Mouse (Mus musculus) liver, postnatal 0 days (tissue): Measurements from ENCODE around the gene Kifc3. TPM values are rescaled to one million over a fixed set of nuclear protein-coding genes. Genes with fewer than 3 reads are reported as not detected.

Experiments used
- ATAC-seq: fragments of 200-750 bp; cut with Nextera tagmentation; 2 replicates; pipeline ENCODE4 v1.8.0; 2017; ENCODE audit warnings: mild to moderate bottlenecking, moderate library complexity
- DNase-seq: peaks from one replicate; pipeline ENCODE4 v3.0.0-alpha.2; 2016
- H3K27ac ChIP-seq: fragments of 300-500 bp; sonication (generic); 2 replicates; pipeline ENCODE4 v1.5.1; 2014; ENCODE audit warnings: antibody characterized with exemption, moderate library complexity, mild to moderate bottlenecking, low read depth
- H3K27me3 ChIP-seq: fragments of 300-500 bp; sonication (generic); 2 replicates; pipeline ENCODE4 v1.6.1; 2014; ENCODE audit warnings: low read length, control low read depth, mixed read lengths; ENCODE audit not compliant: insufficient read depth
- H3K36me3 ChIP-seq: fragments of 300-500 bp; sonication (generic); replicated peaks from 2 replicates; pipeline ENCODE4 v1.6.1; 2014; ENCODE audit warnings: mild to moderate bottlenecking, control low read depth, low read length, moderate library complexity, mixed read lengths; ENCODE audit not compliant: insufficient read depth
- H3K4me1 ChIP-seq: fragments of 300-500 bp; sonication (generic); 2 replicates; pipeline ENCODE4 v1.6.1; 2014; ENCODE audit warnings: antibody characterized with exemption, mild to moderate bottlenecking, control low read depth; ENCODE audit not compliant: insufficient read depth
- H3K4me2 ChIP-seq: fragments of 300-500 bp; sonication (generic); 2 replicates; pipeline ENCODE4 v1.6.1; 2014; ENCODE audit warnings: low read depth, mild to moderate bottlenecking, low read length, moderate library complexity, mixed read lengths
- H3K4me3 ChIP-seq: fragments of 300-500 bp; sonication (generic); 2 replicates; pipeline ENCODE4 v1.5.1; 2014; ENCODE audit warnings: low read depth, low read length
- H3K9ac ChIP-seq: fragments of 300-500 bp; sonication (generic); replicated peaks from 2 replicates; pipeline ENCODE4 v1.6.1; 2014; ENCODE audit warnings: mild to moderate bottlenecking, moderate library complexity
- H3K9me3 ChIP-seq: fragments of 300-500 bp; sonication (generic); 2 replicates; pipeline ENCODE4 v1.6.1; 2016; ENCODE audit warnings: mild to moderate bottlenecking, control low read depth, low read length, mixed read lengths
- CTCF ChIP-seq: sonication (generic); IDR thresholded peaks from 2 replicates; pipeline ENCODE4 v1.5.1; 2016; ENCODE audit warnings: antibody characterized with exemption, low read depth
- EP300 ChIP-seq: IDR thresholded peaks from 2 replicates; pipeline ENCODE4 v1.6.1; 2016; ENCODE audit warnings: antibody characterized with exemption, low read depth, mild to moderate bottlenecking
- WGBS: fragments of 180-500 bp; shearing (Covaris S2); extraction: QIAGEN DNeasy Blood & Tissue Kit; methylation state at CpG from one replicate; pipeline ENCODE4 v1.1.7; 2014; ENCODE audit not compliant: insufficient replicate concordance; 5-methylcytosine and 5-hydroxymethylcytosine counted together
- polyA plus RNA-seq: library from polyadenylated mRNA; unstranded; fragments of >200 nt; fragmentation: Nextera tagmentation; extraction: Ambion mirVana; gene quantifications from 2 replicates; pipeline ENCODE4 v1.2.1, GENCODE M21; 2015

Gene Kifc3
- polyA plus RNA-seq, 1 experiment from 2014 or later = 5.4 TPM

DNA sequence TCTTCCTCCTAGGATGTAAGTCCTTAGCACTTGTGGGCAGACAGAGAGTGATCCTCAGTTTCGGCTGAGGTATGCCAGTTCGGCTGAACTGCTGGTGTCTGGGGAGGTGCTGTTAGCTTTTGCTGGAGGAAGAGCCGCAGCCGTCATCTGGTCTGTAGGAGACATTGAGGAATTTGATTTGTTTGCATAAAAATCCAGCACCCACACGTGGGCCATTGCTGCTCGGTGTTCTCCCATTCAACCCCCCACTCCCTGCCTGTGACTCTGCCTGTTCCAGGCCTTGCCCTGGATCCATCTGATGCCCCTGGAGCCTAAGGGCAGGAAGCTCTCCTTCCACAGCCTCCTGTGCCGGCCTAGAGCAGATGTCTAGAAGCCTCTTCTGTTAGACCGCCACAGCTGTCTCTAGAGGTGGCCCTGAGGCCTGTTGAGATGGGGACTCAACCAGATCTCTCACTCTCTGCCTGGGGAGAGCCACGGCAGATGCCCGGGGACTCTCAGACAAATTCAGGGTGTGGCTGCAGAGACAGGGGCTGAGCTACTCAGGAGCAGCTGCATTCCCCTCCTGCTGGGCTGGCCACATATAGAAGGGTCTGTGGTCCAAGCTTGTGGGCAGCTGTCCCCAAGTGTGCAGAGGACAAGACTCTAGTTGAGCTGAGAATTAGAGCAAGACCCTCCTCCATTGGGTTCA is 117.7 kb downstream of the Kifc3 start:
- H3K27ac ChIP-seq = no peak overlapping the region
- H3K9ac ChIP-seq = no peak overlapping the region

GRCm38 (mm10) chr8:95084261-95084660 is 118.4 kb downstream of the Kifc3 start:
- no peak overlapping the region for H3K9ac ChIP-seq
- ATAC-seq (no peak), DNase-seq (no peak)
- no peaks in the 10 kb centered on the region for H3K9me3 ChIP-seq
- H3K27ac ChIP-seq = no peak overlapping the region
- no peak overlapping the region for H3K4me2 ChIP-seq
- no peaks in the 10 kb centered on the region; the same call in 1 of the 2 replicates for H3K36me3 ChIP-seq
- peaks cover 10% of the 10 kb centered on the region; the same call in 1 of the 2 replicates for H3K4me1 ChIP-seq
- 78% methylated on average over 4 of the region's 4 CpGs for WGBS
- TF ChIP-seq CTCF (no peak), EP300 (no peak)
- no peaks in the 10 kb centered on the region for H3K27me3 ChIP-seq
- no peak overlapping the region for H3K4me3 ChIP-seq

More for the DNA sequence above, 117.7 kb downstream of the Kifc3 start:
- Histone ChIP-seq H3K27me3 (no peaks in the 10 kb centered on the region), H3K36me3 (no peaks in the 10 kb centered on the region; the same call in 1 of the 2 replicates), H3K4me2 (no peak overlapping the region), H3K4me3 (no peak overlapping the region), H3K4me1 (peaks cover 12% of the 10 kb centered on the region), H3K9me3 (no peaks in the 10 kb centered on the region)
- DNase-seq (no peak), ATAC-seq (no peak)
- no peak for TF ChIP-seq EP300
- TF ChIP-seq CTCF = no peak
- 84% methylated on average over 10 of the region's 10 CpGs for WGBS

GRCm38 (mm10) chr8:95081650-95082049 is 121.0 kb downstream of the Kifc3 start:
- TF ChIP-seq CTCF (no peak), EP300 (no peak)
- Histone ChIP-seq H3K4me2 (peak overlapping the region; percentile 94), H3K9me3 (no peaks in the 10 kb centered on the region), H3K27ac (peak overlapping the region; percentile 67), H3K9ac (peak overlapping the region; percentile 74), H3K27me3 (no peaks in the 10 kb centered on the region), H3K4me1 (peaks cover 10% of the 10 kb centered on the region; the same call in 1 of the 2 replicates), H3K4me3 (peak overlapping the region; percentile 71), H3K36me3 (no peaks in the 10 kb centered on the region; the same call in 1 of the 2 replicates)
- ATAC-seq = no peak
- peak; percentile 33 for DNase-seq
- 10% methylated on average over 11 of the region's 11 CpGs for whole genome bisulfite sequencing

- no peaks in the 10 kb centered on the region for H3K27me3 ChIP-seq
- peak within 1 kb of the TSS; percentile 74 for H3K9ac ChIP-seq
- peak; percentile 97 for DNase-seq
- peak within 1 kb of the TSS; percentile 74 for H3K27ac ChIP-seq
- peak within 1 kb of the TSS; percentile 94 for H3K4me2 ChIP-seq
- WGBS = under 1% methylated on average over 47 of the region's 47 CpGs
- H3K9me3 ChIP-seq = no peaks in the 10 kb centered on the region
- peaks cover 7% of the 10 kb centered on the region; the same call in 1 of the 2 replicates for H3K4me1 ChIP-seq
- H3K36me3 ChIP-seq = no peaks in the 10 kb centered on the region; the same call in 1 of the 2 replicates
- ATAC-seq = peak; percentile 95
- TF ChIP-seq EP300 (peak; percentile 98), CTCF (no peak)
- peak within 1 kb of the TSS; percentile 71 for H3K4me3 ChIP-seq
These were observed 122.0 kb downstream of the Kifc3 start, which contains the start of gene Katnb1 for GRCm38 (mm10) chr8:95080381-95081341. Katnb1 (plus strand) TSS chr8:95081186.

GRCm38 (mm10) chr8:95079305-95079704 is 123.3 kb downstream of the Kifc3 start:
- H3K4me3 ChIP-seq = no peak overlapping the region
- H3K9me3 ChIP-seq = no peaks in the 10 kb centered on the region
- H3K36me3 ChIP-seq = no peaks in the 10 kb centered on the region; the same call in 1 of the 2 replicates
- no peak overlapping the region for H3K27ac ChIP-seq
- WGBS = 86% methylated on average over 4 of the region's 4 CpGs
- H3K4me1 ChIP-seq = peaks cover 7% of the 10 kb centered on the region; the same call in 1 of the 2 replicates
- TF ChIP-seq CTCF (no peak), EP300 (no peak)
- no peak for DNase-seq
- no peak overlapping the region for H3K9ac ChIP-seq
- H3K4me2 ChIP-seq = no peak overlapping the region
- no peak for ATAC-seq
- no peaks in the 10 kb centered on the region for H3K27me3 ChIP-seq

GRCm38 (mm10) chr8:95078055-95078454 is 124.6 kb downstream of the Kifc3 start:
- Histone ChIP-seq H3K36me3 (no peaks in the 10 kb centered on the region; the same call in 1 of the 2 replicates), H3K27ac (no peak overlapping the region), H3K4me2 (no peak overlapping the region), H3K4me3 (no peak overlapping the region), H3K27me3 (no peaks in the 10 kb centered on the region), H3K9ac (no peak overlapping the region), H3K9me3 (no peaks in the 10 kb centered on the region), H3K4me1 (peaks cover 7% of the 10 kb centered on the region; the same call in 1 of the 2 replicates)
- TF ChIP-seq EP300 = no peak
- TF ChIP-seq CTCF = no peak
- WGBS = 68% methylated on average over 3 of the region's 3 CpGs
- ATAC-seq (no peak), DNase-seq (no peak)
